Mouse (Mus musculus) retina, embryonic 14.5 days (tissue): ENCODE data around the gene Pyroxd2.
A peak's percentile ranks its signal among the peaks of the same experiment; 100 is the strongest.

Source experiments
- DNase-seq: peaks from one replicate; pipeline ENCODE4 v3.0.0-alpha.2; 2015; ENCODE audit warnings: low spot score

The Pyroxd2 gene

DNA sequence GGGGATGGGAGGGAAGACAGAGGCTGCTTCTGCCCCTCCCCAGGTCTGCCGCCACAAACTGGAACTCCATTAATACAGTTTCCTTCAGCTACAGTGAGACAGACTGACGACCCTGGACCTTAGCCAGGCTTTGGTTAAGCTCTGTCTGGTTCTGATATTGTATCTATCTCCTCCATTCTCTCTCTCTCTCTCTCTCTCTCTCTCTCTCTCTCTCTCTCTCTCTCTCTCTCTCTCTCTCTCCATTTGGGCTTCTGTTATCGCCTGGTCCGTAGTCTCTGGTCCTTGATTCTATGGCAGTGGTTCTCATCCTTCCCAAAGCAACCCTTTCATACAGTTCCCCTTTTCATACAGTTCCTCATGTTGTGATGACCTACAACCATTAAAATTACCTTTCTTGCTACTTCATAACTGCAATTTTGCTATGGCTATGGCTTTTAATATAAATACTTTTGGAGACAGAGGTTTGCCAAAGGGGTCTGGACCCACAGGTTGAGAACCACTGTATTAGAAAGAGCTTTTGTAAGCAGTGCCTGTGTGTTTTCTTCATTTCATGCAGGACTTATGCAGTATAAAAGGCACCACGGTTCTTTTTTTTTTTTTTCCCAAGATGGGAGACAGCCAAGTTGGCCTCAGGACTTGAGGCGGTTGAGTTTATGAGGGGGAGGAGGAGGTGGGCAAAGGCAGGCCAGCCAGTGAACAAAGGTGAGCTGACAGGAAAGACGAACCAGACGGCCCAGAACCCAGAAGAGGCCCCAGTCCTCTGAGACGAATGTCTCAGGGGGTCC, 7.3 kb downstream of the Pyroxd2 start:
- DNase-seq, result no peak

DNA sequence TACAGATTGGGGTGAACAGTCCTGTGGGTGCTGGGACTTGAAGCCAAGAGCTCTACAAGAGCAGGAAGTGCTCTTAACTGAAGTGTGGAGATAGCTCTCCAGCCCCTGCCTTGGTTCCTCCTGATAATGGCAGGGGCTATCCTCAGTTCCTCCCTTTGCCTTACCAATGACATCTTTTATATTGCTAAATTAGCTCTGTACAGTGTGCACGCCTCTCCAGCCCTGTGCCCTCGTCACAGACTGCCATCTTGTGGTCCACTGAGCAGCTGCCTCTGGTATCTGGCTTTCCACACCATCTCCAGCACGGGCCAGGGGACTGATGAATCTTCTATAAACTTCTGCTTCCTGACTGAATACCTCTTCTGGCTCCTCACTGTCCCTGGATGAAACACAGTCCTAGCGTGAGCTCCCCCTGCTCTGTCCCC, 8.4 kb downstream of the Pyroxd2 start:
- peak; percentile 72 for DNase-seq

DNA sequence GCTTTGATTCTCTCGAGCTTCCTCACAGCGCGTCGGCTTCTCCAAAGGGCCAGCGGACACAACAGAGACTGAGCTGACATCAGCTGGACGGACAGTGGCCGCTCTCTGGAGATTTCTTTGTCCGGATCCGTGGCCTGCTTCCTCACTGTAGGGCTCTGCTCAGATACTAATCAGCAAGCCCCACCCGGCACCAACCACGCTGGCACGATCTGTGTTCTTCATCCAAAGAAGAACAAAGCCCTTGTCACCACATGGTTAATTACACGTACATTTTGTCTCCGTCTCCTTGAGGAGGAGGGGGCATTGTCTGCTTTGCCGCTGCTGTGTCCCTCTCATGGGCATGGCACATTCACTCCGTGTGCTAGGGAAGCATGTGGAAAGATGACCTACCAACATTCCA, 9.3 kb downstream of the Pyroxd2 start:
- DNase-seq, result peak; percentile 61

DNA sequence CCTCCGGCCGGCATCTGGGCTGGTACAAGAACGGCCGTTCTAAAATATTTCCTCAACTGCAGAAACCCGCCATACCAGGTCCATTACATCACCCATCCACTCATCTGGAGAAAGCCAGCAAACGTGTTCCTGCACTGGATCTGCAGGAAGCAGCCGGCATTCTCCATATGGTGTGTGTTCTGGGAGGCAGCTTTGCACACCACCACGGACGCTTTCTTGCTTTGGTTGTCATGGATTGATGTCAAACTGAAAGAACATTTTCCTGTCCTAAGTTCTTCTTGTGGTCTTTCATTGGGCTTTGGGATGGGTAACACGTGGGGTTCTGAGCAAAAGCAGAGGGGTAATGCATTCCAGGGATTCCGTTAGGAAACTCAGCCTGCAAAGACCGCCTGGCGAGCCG, 10.7 kb downstream of the Pyroxd2 start:
- DNase-seq, result no peak

DNA sequence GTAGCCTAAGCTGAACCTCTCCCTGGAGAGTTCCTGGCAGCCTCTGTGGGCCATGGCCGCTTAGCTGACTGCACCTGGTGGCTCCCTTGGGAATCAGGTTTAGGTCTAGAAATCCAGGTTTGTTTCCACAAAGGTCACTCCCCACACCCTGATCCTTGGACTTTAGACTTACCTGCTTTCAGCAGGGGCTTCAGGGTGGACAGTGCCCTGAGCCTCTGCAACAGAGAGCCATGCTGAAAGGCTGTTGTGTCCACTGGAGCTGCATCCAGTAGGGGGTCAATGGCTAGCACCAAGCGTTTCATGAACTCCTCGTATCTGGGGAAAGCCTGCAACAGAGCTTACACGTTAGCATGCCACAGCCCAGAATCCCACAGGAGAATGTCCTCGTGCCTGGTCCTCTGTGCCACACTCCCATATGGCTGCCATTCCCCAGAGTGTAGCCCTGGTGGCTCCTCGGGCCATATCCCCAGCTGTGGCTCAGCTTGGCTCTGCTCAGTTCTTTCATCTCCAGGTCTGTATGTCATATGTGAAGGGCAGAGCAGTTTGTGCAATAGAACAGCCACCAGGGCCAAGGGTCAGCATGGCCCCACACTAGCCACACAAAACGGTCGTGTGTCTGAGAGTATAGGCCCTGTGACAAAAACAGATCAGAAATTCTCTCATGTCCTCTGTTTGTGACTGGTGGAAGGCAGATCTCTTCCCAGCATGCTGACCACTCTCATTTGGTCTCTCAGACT, 12.2 kb downstream of the Pyroxd2 start:
- no peak for DNase-seq

DNA sequence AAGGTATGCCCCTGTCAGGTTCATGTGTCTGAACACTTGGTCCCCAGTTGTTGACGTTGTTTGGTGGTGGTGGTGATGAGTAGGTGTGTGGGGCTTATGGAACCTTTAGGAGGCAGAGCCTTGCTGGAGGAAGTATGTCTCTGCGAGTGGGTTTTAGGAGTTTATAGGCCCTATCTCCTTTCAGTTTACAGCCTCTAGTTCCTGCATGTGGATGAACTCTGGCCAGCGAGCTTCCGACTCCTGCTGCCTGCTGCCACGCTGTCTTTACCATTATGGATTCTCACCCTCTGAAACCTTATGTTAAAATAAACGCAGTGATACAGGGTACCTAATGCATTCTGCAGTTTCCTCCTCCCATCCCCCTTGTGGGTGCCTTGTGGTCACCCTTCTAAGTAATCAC, 12.8 kb downstream of the Pyroxd2 start:
- no peak for DNase-seq

DNA sequence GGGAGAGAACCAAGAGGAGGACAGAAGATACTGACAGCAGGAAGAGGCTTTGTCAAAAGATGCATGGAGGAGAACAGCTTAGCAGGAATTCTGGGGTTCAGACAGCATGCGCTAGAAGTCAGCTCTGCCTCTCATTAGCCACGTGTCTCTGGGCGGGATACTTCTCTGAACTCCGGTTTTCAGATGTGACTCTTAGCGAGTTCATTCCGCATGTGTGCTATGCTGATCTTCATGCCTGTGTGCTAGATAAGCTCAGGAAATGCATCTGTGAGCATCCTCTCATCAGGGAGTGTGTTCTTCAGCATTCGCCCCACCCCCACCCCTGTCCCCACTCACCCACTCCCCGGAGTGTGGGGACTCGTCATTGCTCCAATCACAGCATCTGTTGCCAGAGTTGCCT, 14.8 kb downstream of the Pyroxd2 start:
- no peak for DNase-seq

DNA sequence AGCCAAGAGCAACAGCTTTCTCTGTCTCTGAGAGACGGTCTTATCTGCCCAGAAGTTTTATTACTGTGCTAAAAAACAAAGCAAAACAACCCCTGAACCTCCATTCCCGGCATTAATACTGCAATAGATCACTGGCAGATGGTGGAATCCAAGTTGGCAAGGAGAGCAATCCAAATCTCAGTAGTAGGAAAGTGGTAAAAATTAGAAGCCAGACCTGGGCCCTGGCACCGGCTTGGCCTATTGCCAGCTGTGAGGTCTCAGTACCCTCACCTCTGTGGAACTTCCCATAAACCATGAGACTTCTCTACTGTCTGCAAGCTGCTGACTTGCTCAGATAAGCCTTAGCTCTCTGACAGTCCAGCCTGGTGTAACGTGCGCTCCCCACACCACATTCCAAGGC, 17.6 kb downstream of the Pyroxd2 start:
- no peak for DNase-seq

DNA sequence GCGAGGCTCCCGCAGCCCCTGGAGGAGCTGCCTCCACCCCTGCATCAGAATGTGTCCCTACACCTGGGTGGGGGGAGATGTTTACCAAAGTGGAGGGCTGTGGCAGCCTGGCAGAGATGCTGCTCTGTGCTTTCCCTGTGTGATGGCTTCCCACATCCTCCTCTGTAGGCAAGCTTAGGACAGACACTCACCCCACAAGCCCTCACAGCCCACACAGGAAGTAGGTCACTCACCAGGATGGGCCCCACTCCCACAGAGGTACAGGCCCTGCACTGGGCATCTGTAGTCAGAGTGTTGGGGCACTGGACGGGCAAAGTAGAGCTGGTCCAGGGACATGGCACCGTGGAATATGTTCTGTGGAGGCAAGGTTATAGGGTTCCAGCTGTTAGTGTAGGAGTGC, 25.2 kb downstream of the Pyroxd2 start:
- no peak for DNase-seq

DNA sequence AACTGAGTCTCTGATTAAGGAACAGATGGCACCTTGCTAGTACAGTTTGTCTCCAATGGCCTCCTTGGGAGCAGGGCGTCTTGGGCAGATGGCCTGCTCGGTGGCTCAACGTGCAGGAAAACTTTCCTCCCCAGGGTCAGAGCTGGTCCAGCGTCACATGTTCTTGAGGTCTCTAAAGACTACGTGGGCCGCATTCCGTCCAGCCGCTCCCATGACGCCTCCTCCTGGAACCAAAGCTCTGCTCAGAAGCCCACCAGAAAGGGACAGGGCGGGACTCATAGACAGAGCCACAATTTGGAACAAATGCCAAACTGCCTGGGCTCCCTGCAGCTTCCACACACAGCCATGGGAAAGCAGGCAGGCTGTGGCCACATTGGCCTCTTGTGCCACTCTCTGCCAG, 25.8 kb downstream of the Pyroxd2 start:
- DNase-seq, result no peak

DNA sequence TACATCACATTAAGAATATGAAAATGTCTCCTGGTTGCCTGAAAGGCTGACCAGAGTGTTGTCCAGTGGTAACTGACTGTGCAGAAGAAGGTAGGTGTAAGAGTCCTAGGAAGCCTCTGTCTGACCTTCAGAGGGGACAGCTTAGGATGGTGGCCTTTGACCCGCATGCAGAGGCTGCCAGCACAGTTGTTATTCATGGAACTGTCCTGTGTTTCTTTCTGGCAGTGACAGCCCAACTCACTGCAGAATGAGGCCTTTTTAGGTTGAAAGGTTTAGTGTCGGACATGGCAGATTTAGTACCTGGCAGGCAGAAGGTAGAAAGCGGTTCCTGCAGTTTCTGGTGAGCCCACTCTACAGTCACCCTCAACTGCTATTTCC, 26.6 kb downstream of the Pyroxd2 start:
- no peak for DNase-seq

DNA sequence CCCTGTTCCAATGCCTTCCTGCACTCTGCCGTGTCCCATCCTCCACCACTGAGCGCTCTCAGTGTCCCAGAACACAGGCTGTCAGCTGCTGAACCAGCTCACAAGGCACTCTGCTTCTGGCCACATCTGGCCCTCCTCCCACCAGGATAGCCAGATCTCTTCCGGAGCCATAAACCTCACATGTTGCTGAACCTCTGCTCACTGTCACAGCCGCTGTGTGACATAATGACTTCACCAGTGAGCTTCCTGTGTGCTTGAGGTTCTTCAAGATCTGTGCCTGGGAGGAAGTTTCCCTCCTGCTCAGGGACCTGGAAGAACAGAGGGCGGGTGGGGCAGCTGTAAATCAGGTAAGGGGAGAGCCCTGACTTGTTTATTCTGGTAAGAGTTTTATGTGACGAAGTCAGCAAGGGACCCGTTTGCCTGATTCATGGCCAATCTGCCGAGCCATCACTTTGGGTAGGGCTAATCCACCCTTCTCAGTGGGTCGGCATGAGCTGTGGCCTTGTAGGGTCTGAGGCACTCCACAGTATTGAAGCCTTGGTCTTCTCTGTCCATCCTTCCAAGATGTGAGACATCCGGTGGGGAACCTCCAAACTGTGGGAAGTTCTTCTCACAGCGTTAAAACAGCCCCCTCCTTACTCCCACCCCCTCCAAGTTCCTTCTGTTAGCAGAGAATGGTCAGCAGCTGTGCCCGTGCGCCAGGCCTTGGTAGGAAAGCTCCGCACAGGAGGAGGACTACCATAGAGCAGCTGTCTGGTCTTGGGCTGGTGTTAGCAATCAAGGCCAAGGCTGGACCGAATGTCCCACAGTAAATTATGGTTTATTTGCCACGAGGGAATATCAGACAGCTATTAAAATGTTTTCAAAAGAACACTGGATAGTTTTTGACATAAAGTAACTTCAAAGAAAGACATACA, 27.3 kb downstream of the Pyroxd2 start:
- no peak for DNase-seq

DNA sequence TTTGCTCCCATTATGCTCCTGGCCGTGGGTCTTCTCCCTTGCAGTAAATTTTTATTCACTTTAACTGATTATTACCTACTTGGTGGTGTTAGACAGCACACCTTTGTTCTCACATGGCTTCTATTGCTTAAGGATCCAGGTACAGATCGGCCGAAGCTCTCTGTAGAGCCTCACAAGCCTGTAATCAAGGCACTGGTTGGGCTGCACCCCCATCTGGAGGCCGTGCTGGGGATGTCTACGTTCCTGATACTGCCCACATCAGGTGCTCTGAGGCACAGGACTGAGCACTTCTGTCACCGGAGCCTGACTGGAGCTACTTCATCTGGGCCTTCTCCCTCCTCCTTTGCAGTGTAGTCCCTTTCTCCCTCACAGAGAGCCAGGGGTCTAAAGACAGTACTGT, 29.3 kb downstream of the Pyroxd2 start:
- DNase-seq, result no peak

DNA sequence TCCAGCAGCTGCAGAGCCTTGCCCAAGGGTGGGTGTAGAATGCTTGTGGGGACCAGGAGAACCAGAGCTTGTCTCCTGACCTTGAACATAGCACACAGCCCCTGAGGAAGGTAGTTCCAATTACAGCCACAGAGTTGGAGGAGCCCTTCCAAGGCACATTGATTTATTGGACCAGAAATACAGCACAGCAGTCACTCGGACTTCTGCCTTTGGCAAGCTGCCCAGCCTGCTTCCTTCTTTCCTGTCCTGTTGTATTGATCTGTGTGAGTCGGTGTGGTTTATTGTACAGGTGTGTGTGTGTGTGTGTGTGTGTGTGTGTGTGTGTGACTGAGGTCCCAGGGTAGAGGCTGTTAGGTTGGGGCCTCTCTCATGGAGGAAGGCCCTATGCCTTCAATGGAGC, 30.1 kb downstream of the Pyroxd2 start:
- no peak for DNase-seq

DNA sequence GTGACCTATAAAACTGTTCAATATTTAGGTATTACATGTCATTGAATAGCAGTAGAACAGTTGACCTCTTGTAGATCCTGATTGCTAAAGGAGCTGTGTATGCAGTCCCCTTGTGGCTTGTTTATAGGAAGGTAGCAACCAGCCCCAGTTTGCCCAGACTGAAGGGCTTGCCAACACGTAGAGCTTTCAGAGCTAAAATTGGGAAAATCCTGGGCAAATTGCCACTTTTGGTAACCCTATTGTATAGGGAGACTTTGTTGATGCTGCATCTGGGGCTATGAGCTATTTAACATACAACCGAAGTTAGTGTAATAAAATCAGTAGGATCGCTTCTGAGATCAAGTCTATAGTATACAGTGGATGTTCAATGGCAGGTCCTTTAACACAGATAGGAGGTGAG, 34.5 kb downstream of the Pyroxd2 start:
- no peak for DNase-seq

DNA sequence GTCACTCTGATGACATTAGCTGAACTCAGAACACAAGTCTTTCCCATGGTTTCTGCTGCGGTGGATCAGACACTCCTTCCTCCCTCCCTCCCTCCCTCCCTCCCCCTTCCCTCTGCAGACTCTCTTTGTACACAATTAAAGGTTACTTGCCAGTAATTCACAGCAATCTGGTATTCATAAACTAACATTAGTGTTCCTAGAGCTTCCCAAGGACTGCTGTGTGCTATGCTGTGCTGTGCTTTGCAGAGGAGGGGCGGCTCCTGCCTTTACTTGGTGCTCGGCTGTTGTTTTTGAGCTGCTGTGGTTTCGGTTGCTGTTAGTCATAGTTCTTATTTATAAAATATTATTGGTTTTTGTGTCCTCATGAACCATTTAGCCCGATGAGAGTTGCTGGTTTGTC, 34.9 kb downstream of the Pyroxd2 start:
- DNase-seq, result no peak

DNA sequence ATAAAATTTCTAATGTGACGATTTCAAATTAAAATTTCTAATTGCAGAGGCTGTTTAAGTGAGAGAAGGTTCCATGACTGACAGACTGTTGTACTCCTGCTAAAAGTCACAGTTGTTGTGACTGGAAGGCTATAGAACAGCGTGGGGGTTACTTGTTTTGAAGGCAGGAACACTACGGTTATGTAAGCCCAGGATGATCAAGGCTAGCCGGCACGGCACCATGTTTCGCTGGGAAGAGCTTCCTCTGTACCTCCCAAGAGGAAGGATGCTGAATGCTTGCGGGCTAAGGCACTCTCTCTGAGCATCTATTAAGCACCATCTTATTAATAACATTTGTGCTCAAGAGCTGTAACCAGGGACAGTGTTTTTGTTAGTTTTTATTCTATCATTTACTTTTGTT, 36.1 kb downstream of the Pyroxd2 start:
- DNase-seq, result no peak

DNA sequence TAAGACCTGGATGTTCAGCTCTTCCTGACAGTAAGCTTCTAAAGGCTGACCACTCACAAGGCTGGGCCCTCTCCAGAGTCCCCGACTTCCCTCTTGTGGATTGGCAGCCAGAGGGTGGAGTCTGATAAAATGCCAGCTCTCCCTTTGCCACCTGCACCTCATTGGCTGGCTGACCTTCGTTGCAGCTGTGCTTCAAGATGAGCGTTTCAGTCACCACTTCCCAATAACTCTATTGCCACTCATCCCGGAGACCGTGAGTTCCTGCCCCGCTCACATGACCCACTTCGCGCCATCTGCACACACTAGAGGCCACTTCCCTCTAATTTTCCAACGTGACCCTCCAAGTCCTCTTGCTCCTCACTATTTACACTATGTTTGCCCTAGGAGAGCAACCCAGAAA, 38.8 kb downstream of the Pyroxd2 start:
- no peak for DNase-seq

DNA sequence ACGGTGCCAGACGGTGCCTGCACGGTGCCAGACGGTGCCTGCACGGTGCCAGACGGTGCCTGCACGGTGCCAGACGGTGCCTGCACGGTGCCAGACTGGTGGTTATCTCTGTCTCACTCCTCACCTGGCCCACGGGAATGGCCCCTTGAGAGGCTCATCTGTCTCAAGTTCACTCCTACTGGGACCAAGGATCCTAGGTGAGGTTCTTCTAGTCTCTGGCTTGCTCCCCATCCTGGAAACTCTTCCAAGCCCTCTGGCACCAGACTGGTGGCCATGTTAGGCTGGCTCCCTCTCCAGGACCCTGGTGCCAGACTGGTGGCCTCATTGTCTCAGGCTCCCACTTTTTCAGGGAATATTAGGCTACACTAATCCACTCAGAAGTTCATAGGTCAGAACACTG, 53.1 kb downstream of the Pyroxd2 start:
- DNase-seq, result no peak

DNA sequence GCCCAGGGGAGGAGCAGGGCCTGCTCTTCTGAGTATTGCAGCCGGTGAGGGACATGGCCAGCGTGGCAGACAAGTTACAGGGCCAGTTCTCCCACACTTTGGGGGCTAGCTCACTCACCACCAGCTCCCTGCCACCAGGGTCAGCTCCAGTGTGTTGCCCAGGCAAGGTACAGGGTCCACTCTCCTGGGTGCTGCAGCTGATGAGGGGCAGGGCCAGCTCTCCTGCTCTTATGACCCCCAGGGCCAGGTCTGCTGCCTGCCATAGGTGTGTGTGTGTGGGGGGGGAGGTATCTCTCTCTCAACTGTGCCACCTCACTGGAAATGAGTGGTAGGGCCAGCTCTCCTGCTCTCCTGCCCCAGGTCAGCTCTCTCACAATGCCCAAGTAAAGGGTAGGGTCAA, 54.0 kb downstream of the Pyroxd2 start:
- no peak for DNase-seq

DNA sequence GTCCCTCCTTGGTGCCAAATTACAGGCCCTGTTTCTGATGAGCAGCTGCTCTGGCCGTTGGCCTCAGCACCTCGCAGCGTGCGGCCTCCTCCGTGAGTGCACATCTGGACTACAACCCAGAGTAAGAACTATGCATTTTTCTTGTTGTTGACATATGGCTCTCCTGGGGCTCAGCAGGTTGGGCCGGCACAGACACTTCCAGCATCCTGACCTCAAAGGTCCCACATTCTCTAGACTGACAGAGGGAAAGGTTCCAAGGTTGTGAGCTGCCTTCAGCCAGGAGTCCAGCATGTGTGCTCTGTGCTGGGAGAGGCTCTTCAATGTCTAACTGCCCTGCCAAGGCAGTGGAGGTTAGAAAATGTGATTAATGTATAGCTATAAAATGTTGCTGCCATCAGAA, 55.2 kb downstream of the Pyroxd2 start:
- no peak for DNase-seq

DNA sequence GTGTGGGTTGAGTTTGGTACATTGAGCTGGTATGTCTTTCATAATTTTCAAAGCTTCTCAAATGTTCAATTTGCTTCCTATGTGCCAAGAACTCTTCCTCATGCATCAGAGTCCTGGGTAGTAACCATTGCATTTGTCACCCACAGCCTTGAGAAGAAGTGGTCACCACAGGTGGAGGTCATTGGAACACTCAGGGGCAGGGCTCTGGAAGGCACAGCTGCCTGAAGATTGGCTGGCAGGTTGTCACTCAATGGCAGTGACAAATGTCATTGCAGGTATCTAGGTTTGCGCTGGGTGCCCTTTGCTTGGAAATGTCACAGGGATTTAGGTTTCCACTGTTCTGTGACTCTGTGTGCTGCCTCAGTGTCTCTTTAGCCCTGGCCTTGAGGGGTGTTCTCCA, 62.3 kb downstream of the Pyroxd2 start:
- DNase-seq, result no peak

DNA sequence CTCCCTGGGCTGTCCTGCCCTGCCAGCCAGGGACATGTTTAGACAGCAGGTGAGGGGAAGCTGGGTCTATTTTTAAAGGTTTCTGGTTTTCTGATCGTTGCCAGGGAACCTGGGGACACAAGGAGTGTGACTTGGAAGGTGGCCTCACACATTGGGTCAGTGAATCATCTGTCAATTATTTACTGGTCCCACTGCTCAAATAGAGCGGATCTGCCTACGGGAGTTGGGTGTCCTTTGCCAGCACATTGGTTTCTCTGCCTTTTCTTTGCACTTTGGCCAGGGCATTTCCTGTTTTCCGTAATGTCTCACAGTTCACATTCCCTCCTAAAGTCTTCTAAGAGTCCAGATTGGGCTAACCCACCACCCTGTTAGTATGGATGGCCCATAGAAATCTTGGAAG, 62.8 kb downstream of the Pyroxd2 start:
- DNase-seq, result no peak
